Mouse (Mus musculus): ENCODE measurements at regions not wholly inside any gene's neighbourhood (a gene's known extent, or its start where the extent isn't known, plus 50 kb on each side); places are given as distances from the start of the nearest gene placed in this dataset.

- no peak for DNase-seq
Observed at GRCm38 (mm10) chr4:72688842-72689241, 163.6 kb downstream of the Aldoart1 start.

GRCm38 (mm10) chr4:72674006-72674405 lies 178.4 kb downstream of the Aldoart1 start:
- no peak for DNase-seq

- DNase-seq = no peak
Observed at GRCm38 (mm10) chr4:72671652-72672411, 180.6 kb downstream of the Aldoart1 start.

- DNase-seq = no peak
Observed at GRCm38 (mm10) chr4:72669827-72670494, 182.5 kb downstream of the Aldoart1 start.

- no peak for DNase-seq
Observed at GRCm38 (mm10) chr4:72664379-72664778, 188.1 kb downstream of the Aldoart1 start.

GRCm38 (mm10) chr4:72662477-72662876 lies 190.0 kb downstream of the Aldoart1 start:
- no peak for DNase-seq

- DNase-seq = no peak
Observed at GRCm38 (mm10) chr4:72656206-72656605, 196.2 kb downstream of the Aldoart1 start.

GRCm38 (mm10) chr4:72647130-72647529 lies 205.3 kb downstream of the Aldoart1 start:
- DNase-seq = no peak

GRCm38 (mm10) chr4:72629416-72629815 lies 223.0 kb downstream of the Aldoart1 start:
- DNase-seq = no peak

GRCm38 (mm10) chr4:72627219-72627930 lies 225.1 kb downstream of the Aldoart1 start:
- no peak for DNase-seq

- no peak for DNase-seq
Observed at GRCm38 (mm10) chr4:72605107-72605506, 247.3 kb downstream of the Aldoart1 start.

GRCm38 (mm10) chr4:72595494-72595893 lies 256.9 kb downstream of the Aldoart1 start:
- DNase-seq = no peak

- DNase-seq = no peak
Observed at GRCm38 (mm10) chr4:72592129-72592528, 260.3 kb downstream of the Aldoart1 start.

- no peak for DNase-seq
Observed at GRCm38 (mm10) chr4:72574946-72575345, 277.5 kb downstream of the Aldoart1 start.

GRCm38 (mm10) chr4:72571924-72572323 lies 280.5 kb downstream of the Aldoart1 start:
- no peak for DNase-seq

GRCm38 (mm10) chr4:72565186-72565585 lies 287.2 kb downstream of the Aldoart1 start:
- DNase-seq = no peak

GRCm38 (mm10) chr4:72562909-72563676 lies 289.3 kb downstream of the Aldoart1 start:
- DNase-seq = no peak

- DNase-seq = no peak
Observed at GRCm38 (mm10) chr4:72554276-72554675, 298.2 kb downstream of the Aldoart1 start.

- no peak for DNase-seq
Observed at GRCm38 (mm10) chr4:72534563-72534962, 317.9 kb downstream of the Aldoart1 start.

GRCm38 (mm10) chr4:72524630-72525029 lies 323.9 kb upstream of the Tle1 start:
- DNase-seq = no peak

- DNase-seq = no peak
Observed at GRCm38 (mm10) chr4:72524100-72524499, 323.4 kb upstream of the Tle1 start.

- no peak for DNase-seq
Observed at GRCm38 (mm10) chr4:72511220-72511619, 310.5 kb upstream of the Tle1 start.

GRCm38 (mm10) chr4:72481748-72482147 lies 281.0 kb upstream of the Tle1 start:
- no peak for DNase-seq
